Mouse (Mus musculus) MEL (cell line): ENCODE data around the gene Prickle1. TPM values are rescaled to one million over a fixed set of nuclear protein-coding genes. Genes with fewer than 3 reads are reported as not detected.

ENCODE experiments used
- DNase-seq: peaks from one replicate; pipeline ENCODE4 v3.0.0; 2011; ENCODE audit warnings: low read depth, low spot score
- H3K27ac ChIP-seq: 2 replicates; pipeline ENCODE4 v1.5.1; 2012; ENCODE audit warnings: low read depth, mild to moderate bottlenecking, control low read depth, low read length, moderate library complexity; ENCODE audit not compliant: control insufficient read depth
- H3K27me3 ChIP-seq, 2 experiments: fragments of 150-350 bp in 1 of 2; sonication (generic) in 1 of 2; 2 replicates each; pipeline ENCODE4 v1.6.1; 2012; ENCODE audit warnings: low read length in 2 of 2, mild to moderate bottlenecking in 2 of 2, improper control_type of control experiment in 1 of 2, moderate library complexity in 1 of 2; ENCODE audit not compliant: insufficient read depth in 2 of 2, control insufficient read depth in 1 of 2
- H3K36me3 ChIP-seq, 2 experiments: 2 replicates each; pipeline ENCODE4 v1.6.1; 2012 to 2014; ENCODE audit warnings: low read length in 2 of 2, improper control_type of control experiment in 1 of 2, inconsistent platforms in 1 of 2, mild to moderate bottlenecking in 1 of 2; ENCODE audit not compliant: insufficient read depth in 2 of 2, control insufficient read depth in 1 of 2
- H3K4me1 ChIP-seq, 2 experiments: fragments of 150-350 bp in 1 of 2; sonication (generic) in 1 of 2; 2 replicates each; pipeline ENCODE4 v1.6.1; 2012; ENCODE audit warnings: low read length in 2 of 2, improper control_type of control experiment in 1 of 2, mild to moderate bottlenecking in 1 of 2; ENCODE audit not compliant: insufficient read depth in 2 of 2, control insufficient read depth in 1 of 2
- H3K4me3 ChIP-seq, 2 experiments: fragments of 150-350 bp in 1 of 2; sonication (generic) in 1 of 2; 2 replicates each; pipeline ENCODE4 v1.5.1; 2012; ENCODE audit warnings: low read depth in 2 of 2, low read length in 2 of 2, mild to moderate bottlenecking in 2 of 2, moderate library complexity in 2 of 2, control low read depth in 1 of 2, improper control_type of control experiment in 1 of 2; ENCODE audit not compliant: control insufficient read depth in 1 of 2, insufficient read depth in 1 of 2
- H3K79me2 ChIP-seq: 2 replicates; pipeline ENCODE4 v1.6.1; 2012; ENCODE audit warnings: mild to moderate bottlenecking, low read length, moderate library complexity; ENCODE audit not compliant: control insufficient read depth, poor library complexity, insufficient read depth
- H3K9ac ChIP-seq: 2 replicates; pipeline ENCODE4 v1.6.1; 2012; ENCODE audit warnings: low read depth, mild to moderate bottlenecking, control low read depth, low read length, moderate library complexity; ENCODE audit not compliant: control insufficient read depth, poor library complexity, severe bottlenecking
- H3K9me3 ChIP-seq: fragments of 150-350 bp; sonication (generic); replicated peaks from 2 replicates; pipeline ENCODE4 v1.6.1; 2012; ENCODE audit warnings: mild to moderate bottlenecking, low read length, improper control_type of control experiment, moderate library complexity; ENCODE audit not compliant: insufficient read depth
- CHD1 ChIP-seq: IDR thresholded peaks from 2 replicates; pipeline ENCODE4 v1.6.1; 2012; ENCODE audit warnings: low read depth, mild to moderate bottlenecking, inconsistent platforms, low read length, improper control_type of control experiment
- E2F4 ChIP-seq: IDR thresholded peaks from 2 replicates; pipeline ENCODE4 v1.6.1; 2011; ENCODE audit warnings: low read depth, low read length, improper control_type of control experiment, borderline replicate concordance
- EP300 ChIP-seq, 2 experiments: IDR thresholded peaks; 2 replicates each; pipeline ENCODE4 v1.6.1; 2011; ENCODE audit warnings: improper control_type of control experiment in 2 of 2, low read length in 2 of 2, low read depth in 1 of 2, mild to moderate bottlenecking in 1 of 2
- GATA1 ChIP-seq: IDR thresholded peaks from 2 replicates; pipeline ENCODE4 v1.6.1; 2011; ENCODE audit warnings: low read depth, low read length, improper control_type of control experiment
- KAT2A ChIP-seq: conservative IDR thresholded peaks from 2 replicates; pipeline ENCODE4 v1.6.1; 2012; ENCODE audit warnings: low read depth, low read length, improper control_type of control experiment, inconsistent platforms
- MAFK ChIP-seq: IDR thresholded peaks from 2 replicates; pipeline ENCODE4 v1.6.1; 2011; ENCODE audit warnings: low read depth, mild to moderate bottlenecking, low read length, improper control_type of control experiment, borderline replicate concordance
- MAZ ChIP-seq: IDR thresholded peaks from 2 replicates; pipeline ENCODE4 v1.6.1; 2012; ENCODE audit warnings: low read depth, mild to moderate bottlenecking, inconsistent platforms, low read length, improper control_type of control experiment
- MEF2A ChIP-seq: IDR thresholded peaks from 2 replicates; pipeline ENCODE4 v1.6.1; 2014; ENCODE audit warnings: low read depth, mild to moderate bottlenecking, inconsistent platforms, low read length, improper control_type of control experiment; ENCODE audit not compliant: poor library complexity, insufficient replicate concordance, severe bottlenecking; ENCODE audit errors: extremely low read depth
- MXI1 ChIP-seq: IDR thresholded peaks from 2 replicates; pipeline ENCODE4 v1.6.1; 2011; ENCODE audit warnings: mild to moderate bottlenecking, low read depth, low read length, improper control_type of control experiment
- MYC ChIP-seq: IDR thresholded peaks from 2 replicates; pipeline ENCODE4 v1.6.1; 2011; ENCODE audit warnings: low read depth, mild to moderate bottlenecking, low read length, improper control_type of control experiment, moderate library complexity
- NELFE ChIP-seq: IDR thresholded peaks from 2 replicates; pipeline ENCODE4 v1.6.1; 2011; ENCODE audit warnings: low read depth, low read length, improper control_type of control experiment
- NRF1 ChIP-seq: IDR thresholded peaks from 2 replicates; pipeline ENCODE4 v1.6.1; 2014; ENCODE audit warnings: low read depth, mild to moderate bottlenecking, inconsistent platforms, low read length, improper control_type of control experiment, moderate library complexity; ENCODE audit not compliant: poor library complexity, insufficient read depth, severe bottlenecking
- POLR2A ChIP-seq, 2 experiments: IDR thresholded peaks; 2 replicates each; pipeline ENCODE4 v1.6.1; 2011 to 2012; ENCODE audit warnings: low read length in 2 of 2, mild to moderate bottlenecking in 2 of 2, control low read depth in 1 of 2, improper control_type of control experiment in 1 of 2, low read depth in 1 of 2, moderate library complexity in 1 of 2; ENCODE audit not compliant: control insufficient read depth in 1 of 2, insufficient read depth in 1 of 2, poor library complexity in 1 of 2
- RCOR1 ChIP-seq: IDR thresholded peaks from 2 replicates; pipeline ENCODE4 v1.6.1; 2012; ENCODE audit warnings: low read depth, mild to moderate bottlenecking, inconsistent platforms, low read length, improper control_type of control experiment
- SIN3A ChIP-seq: IDR thresholded peaks from 2 replicates; pipeline ENCODE4 v1.6.1; 2012; ENCODE audit warnings: low read length, improper control_type of control experiment, inconsistent platforms
- TAL1 ChIP-seq: IDR thresholded peaks from 2 replicates; pipeline ENCODE4 v1.6.1; 2012; ENCODE audit warnings: mild to moderate bottlenecking, inconsistent platforms, low read length, moderate library complexity, mixed read lengths
- USF1 ChIP-seq: IDR thresholded peaks from 2 replicates; pipeline ENCODE4 v1.6.1; 2014; ENCODE audit warnings: low read depth, mild to moderate bottlenecking, inconsistent platforms, low read length, improper control_type of control experiment, moderate library complexity
- ZNF384 ChIP-seq: IDR thresholded peaks from 2 replicates; pipeline ENCODE4 v1.6.1; 2012; ENCODE audit warnings: low read depth, mild to moderate bottlenecking, inconsistent platforms, low read length, improper control_type of control experiment
- polyA plus RNA-seq, 2 experiments: library from polyadenylated mRNA; stranded (reverse) in 1 of 2; unstranded in 1 of 2; fragments of >175 nt in 1 of 2; fragments of >200 nt in 1 of 2; gene quantifications; 2 replicates each; pipeline versions ENCODE4 v1.2.1 to v1.2.4; 2012; ENCODE audit warnings: low replicate concordance in 2 of 2, low read depth in 1 of 2; ENCODE audit not compliant: insufficient read length in 2 of 2, insufficient read depth in 1 of 2, missing spikeins in 1 of 2
- total RNA-seq: library from RNA; depleted of rRNA; stranded (reverse); fragments of 300-350 nt; gene quantifications from 2 replicates; pipeline ENCODE4 v1.2.3, GENCODE M21; 2012

Gene Prickle1
- total and polyA plus RNA-seq, 3 experiments = 0.08 TPM; not detected in 2

DNA sequence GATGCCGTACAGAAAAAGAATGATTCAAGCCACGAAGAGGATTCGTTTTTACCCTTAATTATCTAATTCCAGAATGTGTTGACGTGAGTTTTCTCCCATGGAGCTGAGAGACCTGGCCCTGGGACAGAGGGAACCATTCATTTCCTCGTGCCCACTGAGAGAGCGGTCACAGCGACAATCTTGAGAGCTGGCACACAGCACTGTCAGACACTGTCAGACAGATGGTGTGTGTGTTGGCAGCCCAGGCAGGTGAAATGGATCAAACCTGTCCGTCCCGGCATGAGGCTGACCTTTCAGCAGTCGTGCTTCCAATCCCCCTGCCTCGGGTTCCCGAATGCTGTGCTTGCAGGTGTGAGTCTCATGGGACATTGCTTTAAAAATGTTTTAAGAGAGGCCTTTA, 37.3 kb downstream of the Prickle1 start:
- no peak for DNase-seq
- no peaks in the 10 kb centered on the region for H3K9me3 ChIP-seq
- no peaks in the 10 kb centered on the region for H3K4me1 ChIP-seq
- H3K79me2 ChIP-seq = no peaks in the 10 kb centered on the region
- no peaks in the 10 kb centered on the region for H3K36me3 ChIP-seq
- H3K27me3 ChIP-seq = no peaks in the 10 kb centered on the region
- no peak overlapping the region for H3K9ac ChIP-seq
- no peak overlapping the region for H3K27ac ChIP-seq
- H3K4me3 ChIP-seq = no peak overlapping the region
- TF ChIP-seq EP300 (IDR thresholded peaks at IDR 0.05; ENCODE audit: low read depth in 1 of 2, low read length in 2 of 2) = no peak
- no peak for TF ChIP-seq MAFK
- no peak for TF ChIP-seq NELFE
- no peak for TF ChIP-seq KAT2A
- no peak for TF ChIP-seq USF1
- no peak for TF ChIP-seq E2F4
- no peak for TF ChIP-seq ZNF384
- TF ChIP-seq MEF2A = no peak
- TF ChIP-seq POLR2A (IDR thresholded peaks at IDR 0.05; ENCODE audit: control insufficient read depth in 1 of 2, insufficient read depth in 1 of 2, low read depth in 1 of 2, low read length in 2 of 2, poor library complexity in 1 of 2) = no peak
- no peak for TF ChIP-seq GATA1
- TF ChIP-seq CHD1 = no peak
- no peak for TF ChIP-seq RCOR1
- TF ChIP-seq NRF1 = no peak

DNA sequence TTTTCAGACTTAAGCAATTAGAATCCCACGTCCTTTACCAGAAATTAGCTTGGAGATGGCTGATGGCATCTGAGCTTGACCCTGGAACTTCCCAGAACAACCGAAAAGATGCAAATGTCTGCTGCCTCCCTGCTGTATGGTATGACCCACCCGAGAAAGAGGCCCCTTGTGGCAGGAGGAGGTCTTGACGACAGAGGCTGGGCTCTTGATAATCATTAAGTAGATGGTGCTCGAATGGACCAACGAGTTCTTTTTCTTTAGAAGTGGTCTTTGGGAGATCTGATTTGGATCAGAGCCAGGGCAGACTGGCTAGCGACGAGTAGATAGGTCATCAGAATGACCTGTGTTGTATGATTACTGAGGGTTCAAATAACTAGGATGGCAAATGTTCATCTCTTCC, 40.0 kb downstream of the Prickle1 start:
- Histone ChIP-seq H3K9me3 (no peaks in the 10 kb centered on the region), H3K36me3 (no peaks in the 10 kb centered on the region), H3K4me1 (no peaks in the 10 kb centered on the region), H3K9ac (no peak overlapping the region)
- DNase-seq = peak; percentile 6
- TF ChIP-seq TAL1 = no peak
- no peak for TF ChIP-seq SIN3A
- no peak for TF ChIP-seq MAZ
- no peak for TF ChIP-seq MXI1
- TF ChIP-seq MYC = no peak
- no peak for TF ChIP-seq NELFE
- TF ChIP-seq, all 39 proteins: peak for 0
- H3K27me3 ChIP-seq = no peaks in the 10 kb centered on the region
- no peaks in the 10 kb centered on the region for H3K79me2 ChIP-seq
- no peak overlapping the region for H3K4me3 ChIP-seq
- no peak overlapping the region for H3K27ac ChIP-seq
